Mouse (Mus musculus): ENCODE data around the gene Pard6a.

The Pard6a gene

DNA sequence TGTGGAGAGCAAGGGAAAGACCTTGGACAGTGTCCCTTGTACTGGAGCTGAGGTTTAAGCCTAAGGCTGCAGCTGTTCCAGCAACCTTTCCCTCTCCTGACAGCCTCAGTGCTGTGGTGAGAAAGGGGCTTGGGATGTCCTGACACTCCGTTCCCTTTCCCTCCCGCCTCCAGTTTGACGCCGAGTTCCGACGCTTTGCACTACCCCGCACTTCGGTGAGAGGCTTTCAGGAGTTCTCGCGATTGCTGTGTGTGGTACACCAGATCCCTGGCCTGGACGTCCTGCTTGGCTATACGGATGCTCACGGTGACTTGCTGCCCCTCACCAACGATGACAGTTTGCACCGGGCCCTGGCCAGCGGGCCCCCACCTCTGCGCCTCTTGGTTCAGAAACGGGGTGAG is 1.1 kb downstream of the Pard6a start:
- peak in 1 of 2 experiments; percentile 39 for DNase-seq

DNA sequence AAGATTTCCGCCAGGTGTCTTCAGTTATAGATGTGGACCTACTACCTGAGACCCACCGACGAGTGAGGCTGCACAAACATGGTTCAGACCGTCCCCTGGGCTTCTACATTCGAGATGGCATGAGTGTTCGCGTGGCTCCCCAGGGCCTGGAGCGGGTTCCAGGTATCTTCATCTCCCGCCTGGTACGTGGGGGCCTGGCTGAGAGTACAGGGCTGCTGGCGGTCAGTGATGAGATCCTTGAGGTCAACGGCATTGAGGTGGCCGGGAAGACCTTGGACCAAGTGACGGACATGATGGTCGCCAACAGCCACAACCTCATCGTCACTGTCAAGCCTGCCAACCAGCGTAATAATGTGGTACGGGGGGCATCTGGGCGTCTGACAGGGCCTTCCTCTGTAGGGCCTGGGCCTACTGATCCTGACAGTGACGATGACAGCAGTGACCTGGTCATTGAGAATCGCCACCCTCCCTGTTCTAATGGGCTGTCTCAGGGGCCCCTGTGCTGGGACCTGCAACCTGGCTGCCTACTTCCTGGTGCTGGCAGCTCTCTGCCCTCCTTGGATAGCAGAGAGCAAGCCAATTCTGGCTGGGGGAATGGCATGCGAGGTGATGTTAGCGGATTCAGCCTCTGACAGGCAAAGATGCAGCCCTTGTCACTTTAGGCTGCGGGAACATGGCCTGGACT is 1.9 kb downstream of the Pard6a start:
- peak in 1 of 2 experiments; percentile 26 for DNase-seq

DNA sequence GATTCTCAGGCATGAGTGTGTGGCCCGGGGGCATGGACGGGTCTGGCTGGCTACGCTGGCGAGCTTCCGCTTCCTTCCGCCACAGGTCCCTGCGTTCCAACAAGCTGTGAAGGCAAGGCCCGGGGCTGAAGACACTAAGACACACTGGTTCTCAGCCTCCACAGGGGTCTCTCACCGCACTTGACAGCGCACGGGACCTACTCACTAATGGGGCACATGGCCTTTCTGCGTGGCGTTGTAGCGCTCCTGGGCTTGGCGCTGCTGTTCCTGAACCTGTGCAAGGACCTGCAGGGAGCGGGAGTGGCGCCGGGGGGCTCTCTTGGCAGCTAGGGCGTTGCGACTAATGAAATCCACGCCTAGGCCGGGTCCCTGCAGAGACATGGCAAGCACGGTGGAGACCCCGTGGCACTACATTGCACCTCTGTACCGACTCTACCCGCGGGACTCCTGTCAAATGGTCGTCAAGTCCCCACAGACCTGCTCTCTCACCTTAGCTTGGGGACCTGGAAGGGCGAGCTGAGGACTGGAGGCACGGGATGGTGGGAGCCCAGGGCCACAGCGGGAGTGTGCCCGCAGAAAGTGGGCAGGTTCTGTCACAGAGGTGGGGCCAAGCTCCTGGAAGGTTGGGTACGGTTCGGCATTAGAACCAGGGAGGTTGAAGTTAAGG is 3.3 kb downstream of the Pard6a start:
- DNase-seq, result no peak

DNA sequence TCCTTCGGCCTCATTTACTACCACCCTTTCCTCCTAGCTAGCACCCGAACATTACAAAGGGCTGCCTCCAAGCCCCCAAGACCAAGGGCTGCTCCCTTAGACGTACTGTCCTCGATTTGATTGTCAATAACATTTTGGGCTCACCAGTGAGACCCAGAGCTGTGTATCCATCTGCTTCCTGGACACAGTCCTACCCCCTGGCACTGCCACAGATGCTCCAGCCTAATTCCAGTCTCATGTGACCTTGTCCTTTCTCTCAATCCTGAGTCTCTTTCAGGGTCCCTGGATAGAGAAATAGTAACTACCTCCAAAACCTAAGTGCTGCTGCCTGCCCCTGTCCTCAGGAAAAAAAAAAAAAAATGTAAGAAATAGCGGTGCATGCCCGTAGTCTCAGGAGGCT is 4.0 kb downstream of the Pard6a start:
- no peak for DNase-seq

DNA sequence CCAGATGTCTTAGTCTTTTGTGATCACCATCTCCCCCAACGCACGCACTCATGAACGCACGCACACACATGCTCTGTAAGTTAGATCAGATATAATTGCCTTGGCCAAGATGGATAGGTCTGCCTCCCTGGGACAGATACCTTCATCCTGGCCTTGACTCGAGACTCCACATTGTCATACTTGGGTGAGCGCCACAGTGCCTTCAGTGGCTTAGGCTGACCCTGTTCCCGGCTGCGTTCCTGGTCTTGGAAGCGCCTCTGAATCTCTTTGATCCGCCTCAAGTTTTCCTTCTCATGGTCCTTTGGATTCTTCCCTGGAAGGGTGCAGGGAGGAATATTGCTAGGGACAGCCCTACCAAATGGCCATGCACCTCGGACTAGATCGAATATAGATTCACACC is 5.5 kb downstream of the Pard6a start:
- no peak for DNase-seq

DNA sequence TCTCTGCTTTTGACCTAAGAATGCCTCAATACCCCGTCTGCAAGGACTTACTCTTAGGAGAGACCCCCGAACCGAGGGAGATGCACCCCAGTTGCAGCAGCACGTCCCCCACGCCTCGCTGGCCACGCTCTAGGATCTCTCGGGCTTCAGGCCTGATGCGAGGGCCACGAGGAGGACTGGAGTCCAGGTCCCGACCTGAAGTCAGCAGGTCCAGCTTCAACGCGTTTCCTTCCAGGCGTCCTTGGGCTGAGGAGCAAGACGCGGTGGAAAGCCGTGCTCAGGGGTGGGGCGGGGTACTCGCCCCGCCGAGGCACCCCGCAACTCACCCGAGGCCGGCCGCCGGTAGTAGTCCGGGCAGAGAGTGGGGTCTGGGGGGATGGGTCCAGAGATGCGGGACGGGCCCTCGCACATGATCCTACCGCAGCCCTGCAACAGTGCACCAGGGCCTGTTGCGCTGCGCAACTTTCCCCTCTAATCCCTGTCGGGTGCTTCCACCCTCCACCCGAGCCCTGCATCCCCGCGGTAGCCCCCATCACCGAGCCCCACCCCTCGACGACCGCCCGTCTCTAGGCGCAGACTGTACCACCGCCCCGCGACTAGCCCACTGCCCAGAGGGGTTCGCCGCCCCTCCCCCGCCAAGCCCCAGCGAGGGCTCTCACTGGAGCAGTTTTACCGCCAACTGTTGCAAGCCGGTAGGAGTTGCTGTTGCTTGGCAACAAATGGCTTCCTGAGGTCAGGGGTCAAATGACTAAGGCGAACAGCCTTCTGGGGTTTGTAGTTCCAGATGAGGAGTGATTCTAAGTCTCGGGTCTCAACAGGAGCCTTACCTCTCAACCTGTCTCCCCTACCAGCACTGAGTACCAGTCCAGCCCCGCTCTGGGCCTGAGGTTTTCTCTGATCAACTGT is 6.8 kb downstream of the Pard6a start, which contains the start of the genes 4933405L10Rik and Enkd1:
Gene 4933405L10Rik, plus strand, starts transcription at position 158 of the 906 bp plus-strand sequence.
Gene Enkd1, minus strand, starts transcription at position 713 of the 906 bp plus-strand sequence.
- peak; percentile 80 to 87 for DNase-seq

DNA sequence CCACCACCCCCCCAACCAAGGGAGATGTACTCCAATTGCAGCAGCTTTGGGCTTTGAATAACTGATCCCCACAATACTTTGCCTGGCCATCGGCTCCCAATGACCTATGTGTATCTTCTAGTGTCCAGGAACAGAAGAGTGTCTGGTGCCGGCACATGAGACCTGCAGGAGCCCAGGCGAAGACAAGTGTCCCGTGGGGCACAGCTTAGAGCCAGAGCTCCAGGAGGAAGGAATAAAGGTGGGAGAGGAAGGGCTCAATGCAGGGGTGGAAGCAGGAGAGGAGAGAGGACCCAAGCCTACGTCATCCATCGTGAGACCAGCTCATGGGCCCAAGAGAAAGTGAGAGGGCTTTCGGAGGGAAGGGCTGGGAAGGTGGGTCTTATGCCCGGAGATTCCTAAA is 7.7 kb downstream of the Pard6a start:
- peak in 1 of 2 experiments; percentile 22 for DNase-seq

DNA sequence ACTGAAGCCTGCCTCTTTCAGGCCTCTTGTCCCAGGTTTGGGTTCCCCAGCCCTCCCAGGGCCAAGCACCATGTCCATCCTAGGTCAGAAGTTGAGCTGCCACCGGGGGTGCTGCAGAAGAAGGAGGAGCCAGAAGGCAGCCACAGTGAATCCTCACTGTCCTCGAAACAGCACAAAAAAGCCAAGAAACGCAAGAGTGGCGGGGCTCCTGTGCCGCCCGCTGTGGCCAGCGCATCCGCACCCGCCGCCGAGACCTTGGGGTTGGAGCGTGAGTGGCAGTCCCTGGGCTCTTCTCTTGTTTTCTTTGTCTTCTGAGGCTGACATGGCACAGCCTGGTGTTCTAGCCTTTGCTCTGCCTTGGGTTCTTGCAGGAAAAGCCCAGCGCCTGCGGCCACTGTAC is 8.4 kb downstream of the Pard6a start:
- peak in 1 of 2 experiments; percentile 15 for DNase-seq

DNA sequence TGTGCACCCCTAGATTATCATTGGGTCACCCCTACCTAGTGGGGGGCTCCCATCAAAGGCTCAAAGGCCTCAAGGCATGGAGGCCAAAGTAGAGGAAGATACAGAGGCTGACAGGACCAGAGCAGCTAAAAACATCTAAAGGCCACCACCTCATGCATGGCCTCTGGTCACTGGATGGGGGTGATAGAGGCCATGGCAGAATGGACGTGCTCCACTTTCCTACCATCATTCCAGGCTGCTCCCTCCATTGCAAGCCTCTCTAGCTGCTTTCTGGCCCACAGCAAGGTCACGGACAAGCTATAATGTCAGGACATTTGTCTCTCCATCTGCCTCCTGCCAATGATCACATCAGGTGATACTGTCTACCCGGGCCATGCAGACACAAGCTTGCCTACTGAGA is 11.3 kb downstream of the Pard6a start:
- DNase-seq, result no peak

DNA sequence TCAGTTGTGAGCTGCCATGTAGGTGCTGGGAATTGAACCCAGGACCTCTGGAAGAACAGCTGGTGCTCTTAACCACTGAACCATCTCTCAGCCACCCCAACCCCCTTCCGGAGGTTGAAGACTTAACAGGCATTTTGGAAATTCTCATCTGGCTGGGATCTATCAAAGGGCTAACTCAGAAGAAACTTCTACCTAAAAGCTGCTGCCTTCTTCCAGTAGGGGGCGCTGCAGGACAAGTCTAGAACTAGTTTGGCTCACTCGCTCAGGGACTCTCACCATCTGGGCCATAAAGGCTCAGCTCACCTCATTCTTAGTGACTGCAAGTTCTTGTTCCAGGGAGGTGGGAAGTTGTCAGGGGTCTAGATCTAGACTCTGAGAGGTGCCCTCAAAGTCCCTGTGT is 13.2 kb downstream of the Pard6a start:
- peak; percentile 83 to 87 for DNase-seq

DNA sequence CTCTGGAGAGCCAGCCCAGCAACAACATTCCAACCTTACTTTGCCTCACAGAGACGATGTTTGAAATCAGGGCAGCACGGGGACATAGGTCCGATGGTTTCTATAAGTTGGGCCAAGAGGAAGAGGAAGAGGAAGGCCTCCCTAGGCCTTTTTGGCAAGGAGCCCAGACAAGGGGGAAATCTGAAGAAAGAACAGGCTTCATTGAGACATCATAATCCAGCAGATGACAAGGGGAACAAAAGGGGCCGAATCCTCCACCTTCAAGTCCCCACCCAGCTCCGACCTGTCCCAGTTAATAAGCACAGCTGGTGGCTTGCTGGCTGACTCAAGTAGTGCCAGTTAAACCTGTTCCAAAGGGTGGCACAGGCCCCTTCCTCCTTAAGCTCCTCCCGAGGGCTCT is 14.1 kb downstream of the Pard6a start:
- no peak for DNase-seq

DNA sequence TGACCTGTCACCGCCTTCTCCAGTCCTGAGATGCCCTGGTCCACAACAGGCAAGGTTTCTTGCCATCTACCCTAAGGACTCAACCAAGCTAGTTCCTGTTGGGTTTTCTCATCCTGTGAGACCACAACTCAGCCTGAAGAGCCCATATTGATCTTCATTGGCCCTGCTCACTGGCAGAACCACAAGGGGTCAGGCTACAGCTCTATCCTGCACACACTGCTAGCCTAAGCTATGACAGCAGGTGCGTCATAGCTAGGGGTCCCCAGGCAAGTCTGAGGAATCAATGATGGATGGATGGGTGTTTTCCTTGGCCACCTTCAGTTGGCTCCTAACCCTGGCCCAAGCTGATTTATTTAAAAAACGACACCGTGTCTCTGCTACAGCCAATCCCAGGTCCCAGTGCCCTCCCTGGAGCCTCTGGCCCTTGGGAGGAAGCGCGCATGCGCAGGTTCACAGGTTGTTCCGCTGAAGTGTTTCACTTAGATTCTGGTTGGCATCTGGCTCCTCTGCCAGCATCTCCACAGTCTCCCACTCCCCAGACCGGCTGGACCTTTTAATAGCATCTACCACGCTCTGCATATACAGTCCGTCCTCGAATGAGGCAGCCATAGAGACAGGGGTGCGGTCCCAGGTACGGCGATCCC is 15.5 kb downstream of the Pard6a start:
- DNase-seq, result no peak

DNA sequence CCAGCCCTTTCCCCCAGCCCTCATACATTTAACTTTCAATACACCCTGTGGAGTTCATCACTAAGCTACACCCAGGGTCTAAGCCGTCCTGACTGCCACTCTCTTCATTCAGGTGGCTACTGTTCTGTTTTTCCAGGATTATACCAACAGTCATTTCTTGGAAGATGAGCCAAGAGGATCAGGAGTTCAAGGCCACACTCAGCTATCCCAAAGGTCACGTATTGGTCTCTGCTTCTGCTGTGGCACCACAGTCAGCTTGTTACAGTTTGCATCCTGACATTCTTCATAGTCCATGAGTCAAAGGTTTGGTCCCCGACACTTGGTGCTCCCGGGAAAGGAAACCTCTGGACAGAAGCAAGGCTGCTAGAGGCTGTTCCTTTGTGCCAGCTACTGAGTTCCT is 18.7 kb downstream of the Pard6a start:
- no peak for DNase-seq

DNA sequence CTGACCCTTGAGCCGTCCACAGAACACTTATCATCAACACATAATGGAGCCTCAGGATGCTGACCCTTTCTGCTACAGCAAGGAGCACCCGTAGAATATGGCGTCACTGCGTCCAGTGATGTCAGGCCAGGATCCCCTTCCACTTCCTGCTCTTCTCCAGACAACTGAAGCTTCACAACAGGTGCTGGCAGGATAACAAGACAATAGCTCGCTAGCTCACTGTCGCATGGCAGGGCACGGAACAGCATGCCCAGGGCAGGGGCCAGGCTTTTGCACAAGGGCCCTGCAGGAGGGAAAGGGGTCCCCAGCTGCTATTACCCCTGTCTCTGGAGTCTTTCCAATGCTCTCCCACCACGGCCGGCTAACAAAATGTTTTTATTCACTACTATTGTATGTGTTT is 21.9 kb downstream of the Pard6a start:
- DNase-seq, result no peak

DNA sequence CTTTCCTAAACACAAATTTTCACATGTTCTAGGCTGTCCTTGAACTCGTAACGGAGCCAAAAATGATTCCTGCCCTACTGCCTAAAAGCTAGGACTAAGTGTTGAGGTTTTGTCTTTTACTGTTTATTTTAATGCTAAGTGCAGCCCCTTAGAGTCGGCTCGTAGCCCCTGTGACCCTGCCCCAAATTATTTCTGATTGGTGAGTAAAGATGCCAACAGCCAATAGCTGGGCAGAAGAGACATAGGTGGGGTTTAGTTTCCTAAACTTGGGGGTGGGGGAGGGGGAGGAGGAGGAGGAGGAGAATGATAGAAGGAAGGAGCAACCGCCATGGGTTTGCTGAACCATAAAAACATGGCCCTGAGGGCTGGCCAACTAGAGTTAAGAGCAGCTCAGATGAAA is 24.8 kb downstream of the Pard6a start:
- no peak for DNase-seq

DNA sequence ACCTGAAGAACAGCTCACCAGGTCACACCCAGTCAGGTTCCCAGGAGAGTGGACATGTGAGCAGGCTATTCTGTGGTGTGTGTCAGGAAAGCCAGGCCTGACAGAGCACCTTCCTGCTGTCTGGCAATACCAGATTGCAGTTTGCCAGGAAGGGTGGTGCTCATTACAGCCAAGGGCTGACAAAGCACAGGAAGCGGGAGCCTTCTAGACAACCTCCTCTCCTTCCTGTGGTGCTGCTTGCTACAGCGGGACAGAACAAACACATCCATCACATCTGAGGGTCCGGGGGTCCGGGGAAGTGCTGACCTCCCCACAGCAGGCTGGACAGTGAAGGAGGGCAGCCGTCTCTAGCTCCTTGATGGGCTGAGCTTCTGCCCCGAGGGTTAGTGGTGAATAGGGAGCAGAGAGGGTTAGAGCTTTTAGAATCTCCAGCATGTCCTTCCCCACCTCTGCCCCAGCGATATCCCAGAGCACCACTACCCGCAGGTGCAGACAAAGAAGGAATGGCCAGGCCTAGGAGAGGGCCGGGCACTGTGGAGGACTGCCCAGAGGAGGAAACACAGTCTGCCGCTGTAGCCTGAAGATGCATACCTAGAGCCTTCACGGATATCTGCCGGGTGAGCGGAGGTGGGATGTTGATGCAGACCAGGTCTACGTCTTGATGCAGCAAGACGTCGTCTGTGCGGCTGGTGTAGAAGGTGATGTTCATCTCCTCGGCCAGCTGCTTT is 26.6 kb downstream of the Pard6a start:
- peak in 1 of 2 experiments; percentile 43 for DNase-seq

DNA sequence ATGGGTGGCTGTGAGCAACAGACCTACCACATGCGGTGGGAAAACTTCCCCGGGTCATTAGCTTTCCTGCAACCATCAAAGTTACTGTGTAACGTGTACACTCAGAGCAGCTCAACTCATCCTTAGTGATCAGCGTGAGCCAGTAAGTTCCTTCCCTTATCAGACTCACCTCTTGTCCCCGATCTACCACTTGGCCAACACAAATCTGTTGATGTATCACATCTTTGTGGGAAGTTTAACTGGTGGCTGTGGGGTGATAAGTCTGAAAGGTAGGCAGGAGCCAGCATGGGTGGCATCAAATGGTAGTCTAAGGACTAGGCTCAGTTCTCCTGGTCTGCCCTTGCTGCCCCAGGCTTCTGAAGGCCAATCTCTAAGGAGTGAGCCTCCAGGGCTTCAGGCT is 31.2 kb downstream of the Pard6a start:
- DNase-seq, result no peak

DNA sequence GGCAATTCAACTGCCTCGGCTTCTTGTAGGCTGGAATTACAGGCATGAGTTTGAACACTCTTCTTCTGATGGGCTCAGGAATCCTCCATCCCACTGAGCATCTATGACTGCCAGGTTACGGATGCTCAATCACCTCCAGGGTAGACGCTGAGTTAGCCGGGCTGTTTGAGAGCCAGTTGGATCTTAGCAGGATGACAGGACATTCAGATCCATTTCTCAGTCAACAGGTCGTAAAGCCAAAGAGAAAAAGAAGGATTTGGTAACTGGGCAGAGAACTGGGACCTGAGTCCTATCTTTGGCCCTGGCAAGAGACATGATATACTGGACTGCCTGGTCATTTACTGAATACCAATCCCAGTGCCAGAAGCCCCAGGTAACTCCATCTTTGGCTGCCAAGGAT is 38.3 kb downstream of the Pard6a start:
- DNase-seq, result no peak

DNA sequence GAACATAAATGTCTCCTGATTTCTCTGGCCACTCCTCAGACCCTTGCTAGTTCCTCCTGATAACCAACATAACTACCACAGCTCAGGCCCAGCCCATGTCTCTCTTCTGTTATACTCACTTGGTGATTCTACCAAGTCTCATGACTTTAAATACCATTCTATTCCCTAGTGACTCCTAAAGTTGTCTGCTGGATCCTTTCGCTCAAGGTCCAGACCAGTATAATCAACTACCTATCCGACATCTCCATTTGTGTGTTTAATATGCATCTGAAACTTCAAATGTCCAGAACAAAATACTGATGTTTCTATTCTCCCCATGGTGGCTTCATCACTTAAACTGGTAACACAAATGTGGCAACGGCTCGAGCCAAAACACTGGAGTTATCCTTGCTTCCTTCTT is 42.4 kb downstream of the Pard6a start:
- no peak for DNase-seq

DNA sequence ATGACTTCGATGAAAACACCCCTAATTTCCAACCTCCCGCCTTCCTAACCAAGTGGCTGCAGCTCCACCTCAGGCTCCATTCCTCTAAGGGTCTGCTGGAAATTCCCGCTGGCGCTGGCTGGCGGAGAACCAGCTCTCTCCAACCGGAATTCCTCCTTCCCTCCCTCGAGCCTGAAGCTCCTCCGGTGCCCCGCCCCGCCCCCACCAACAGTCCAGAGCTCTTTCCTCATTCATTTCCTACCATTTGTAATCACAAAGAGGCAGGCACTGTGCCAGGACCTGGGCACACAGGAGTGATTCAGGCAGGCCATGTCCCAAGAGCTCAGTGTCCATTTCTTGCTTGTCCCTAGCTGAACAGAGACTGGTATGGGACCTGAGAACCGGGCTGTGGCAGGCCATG is 49.7 kb downstream of the Pard6a start:
- DNase-seq, result no peak

Data from thymus, postnatal 36 days (tissue).